Comparison of ENCODE assay signal across 8 mouse cellular contexts in the genomic region with DNA sequence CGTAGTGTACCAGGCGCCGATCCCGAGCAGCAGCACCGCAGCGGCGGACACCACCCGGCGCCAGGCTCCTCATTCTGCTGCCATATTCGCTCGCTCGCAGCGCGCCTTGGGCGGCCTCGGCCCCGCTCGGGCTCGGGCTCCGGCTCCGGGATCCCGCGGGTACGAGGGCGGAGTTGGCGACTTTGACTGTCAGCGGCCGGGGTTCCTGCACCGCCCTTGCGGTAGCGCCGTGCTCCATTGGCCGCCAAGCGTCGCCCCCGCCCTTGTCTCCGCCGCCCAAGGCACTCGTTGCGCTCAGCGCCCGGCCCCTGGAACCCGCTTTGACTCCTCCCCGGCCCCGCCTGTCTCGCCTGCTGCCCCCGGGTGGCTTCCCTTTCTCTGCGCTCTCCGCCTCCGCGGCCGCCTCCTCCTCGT. TPM values are rescaled to one million over a fixed set of nuclear protein-coding genes. Genes with fewer than 3 reads are reported as not detected.
DNase-seq lines count a peak whose midpoint lies in the region; ATAC-seq and TF ChIP-seq lines count a peak whose summit lies in the region.

A gene (minus strand): TSS at position 155 of the 414 bp plus-strand sequence.

- H3K4me1 ChIP-seq in G1E (ENCODE audit: insufficient read depth, low read depth, low read length) = peaks cover 11% of the 10 kb centered on the region; the same call in 1 of the 2 replicates
- peaks cover 11% of the 10 kb centered on the region; the same call in 1 of the 2 replicates for H3K4me1 ChIP-seq in cerebellum, adult 2 months (ENCODE audit: control insufficient read depth, insufficient read depth, low read length)
- H3K4me1 ChIP-seq in lung, embryonic 16.5 days (replicated peaks; ENCODE audit: control insufficient read depth, insufficient read depth, low read length) = peaks cover 32% of the 10 kb centered on the region

- peak; percentile 77 for TF ChIP-seq POLR2A in cerebellum, adult 2 months (IDR thresholded peaks at IDR 0.05; ENCODE audit: borderline replicate concordance, insufficient read depth, low read length)

- DNase-seq in G1E (ENCODE audit: low spot score) = no peak
- DNase-seq in cerebellum, adult 2 months = peak; percentile 98
- peak; percentile 89 for DNase-seq in forelimb bud, embryonic 11.5 days (ENCODE audit: low read depth, low spot score)
- peak; percentile 79 for DNase-seq in layer of hippocampus, adult 9-10 months (ENCODE audit: low spot score)
- DNase-seq in ovary, postnatal 10 days (ENCODE audit: low spot score) = peak; percentile 86
- peak; percentile 95 for DNase-seq in thymus, postnatal 10 days (ENCODE audit: low spot score in 2 of 2)

- H3K36me3 ChIP-seq in G1E (replicated peaks) = no peaks in the 10 kb centered on the region
- H3K36me3 ChIP-seq in lung, embryonic 16.5 days (ENCODE audit: control insufficient read depth, insufficient read depth, low read length) = no peaks in the 10 kb centered on the region

- H3K4me3 ChIP-seq in G1E (ENCODE audit: low read depth, low read length) = peak within 1 kb of the TSS; percentile 16; the same call in 1 of the 2 replicates
- H3K4me3 ChIP-seq in cerebellum, adult 2 months (replicated peaks; ENCODE audit: insufficient read depth, low read depth, low read length) = peak within 1 kb of the TSS; percentile 99
- H3K4me3 ChIP-seq in lung, embryonic 16.5 days (ENCODE audit: low read length) = peak within 1 kb of the TSS; percentile 79

- H3K27me3 ChIP-seq in G1E (ENCODE audit: insufficient read depth, low read length) = peaks cover 52% of the 10 kb centered on the region
- no peaks in the 10 kb centered on the region for H3K27me3 ChIP-seq in cerebellum, adult 2 months (ENCODE audit: control insufficient read depth, insufficient read depth, low read length)
- peaks cover 8% of the 10 kb centered on the region; the same call in 1 of the 2 replicates for H3K27me3 ChIP-seq in lung, embryonic 16.5 days (ENCODE audit: control insufficient read depth, insufficient read depth, low read depth, low read length)

- peaks cover 26% of the 10 kb centered on the region for H3K9me3 ChIP-seq in G1E (replicated peaks)
- no peaks in the 10 kb centered on the region for H3K9me3 ChIP-seq in lung, embryonic 16.5 days (ENCODE audit: control insufficient read depth, low read length)

- peak within 1 kb of the TSS; percentile 97 for H3K4me2 ChIP-seq in lung, embryonic 16.5 days (ENCODE audit: low read depth, low read length)

- ATAC-seq in G1E (ENCODE audit: extremely low read depth, insufficient number of reproducible peaks, low FRiP score, poor library complexity, severe bottlenecking) = no peak
- peak; percentile 90 to 94 for ATAC-seq in hematopoietic stem cell, adult 5-6 weeks (replicated peaks in 1 of 2; ENCODE audit: insufficient read depth in 1 of 2, low FRiP score in 2 of 2, low TSS enrichment in 1 of 2, low read depth in 1 of 2, poor library complexity in 2 of 2, severe bottlenecking in 2 of 2)
- ATAC-seq in lung, embryonic 16.5 days (ENCODE audit: low read depth) = peak; percentile 98

- peak within 1 kb of the TSS; percentile 87 for H3K27ac ChIP-seq in cerebellum, adult 2 months (ENCODE audit: insufficient read depth, low read length)
- peak within 1 kb of the TSS; percentile 64 for H3K27ac ChIP-seq in lung, embryonic 16.5 days (ENCODE audit: low read length)

- peak within 1 kb of the TSS; percentile 68 for H3K9ac ChIP-seq in lung, embryonic 16.5 days (ENCODE audit: low read length)

- TF ChIP-seq CTCF in G1E (IDR thresholded peaks at IDR 0.05; ENCODE audit: low read depth, low read length) = no peak
- TF ChIP-seq CTCF in cerebellum, adult 2 months (IDR thresholded peaks at IDR 0.05; ENCODE audit: borderline replicate concordance, insufficient read depth, low read depth, low read length) = no peak

- WGBS in cerebellum, adult 2 months = under 1% methylated on average over 53 of the region's 53 CpGs
- WGBS in lung, embryonic 16.5 days = under 1% methylated on average over 50 of the region's 53 CpGs

RNA-seq across cellular contexts. Expression of the gene that starts here (rescaled TPM):
- total RNA-seq in G1E (2014; fragmentation: Nextera tagmentation) (0.73 and 1.1 TPM in 2 replicates), G1E (2017) (0.35 and 0.49 TPM in 2 replicates)
- 0.19 and 0.22 TPM in 2 replicates for polyA plus RNA-seq in G1E (2012)
- 47.5 and 53.1 TPM in 2 replicates for polyA plus RNA-seq in cerebellum, adult 2 months (2012; rRNA removed)
- total RNA-seq in hematopoietic stem cell, adult 5-6 weeks (2017) = 8.6 and 10.1 TPM in 2 replicates
- 0.89 and 1.2 TPM in 2 replicates for polyA plus RNA-seq in lung, embryonic 16.5 days (2015; fragmentation: Nextera tagmentation; extraction: Ambion mirVana)

Comparison
In these comparisons a context has a peak if more than half of its experiments do, and no peak if none do; other contexts are left out.
1. RNA of the gene that starts here (polyA plus RNA-seq): 47.5 to 53.1 TPM in cerebellum, adult 2 months; 0.89 to 1.2 TPM in lung, embryonic 16.5 days and 0.19 to 0.22 TPM in G1E; every median in the first group is over 10 times any median in the second.
2. H3K4me3 ChIP-seq: peak in every context shown above with its lines; median percentile 99 in cerebellum, adult 2 months; 79 in lung, embryonic 16.5 days; 16 in G1E.